Mouse (Mus musculus) C2C12 (cell line): ENCODE data around the gene Lpp.

Experiments used
- CTCF ChIP-seq: IDR thresholded peaks from one replicate; pipeline ENCODE4 v1.5.1; 2011; ENCODE audit not compliant: control insufficient read depth, insufficient read depth, insufficient read length
- MAX ChIP-seq: IDR thresholded peaks from one replicate; pipeline ENCODE4 v1.6.1; 2011; ENCODE audit warnings: mild to moderate bottlenecking, control low read depth

GRCm38 (mm10) chr16:24878977-24879376, 485.7 kb downstream of the Lpp start:
- TF ChIP-seq CTCF (no peak), MAX (no peak)
